Mouse (Mus musculus): ENCODE data around the gene Mpc2. TPM values are rescaled to one million over a fixed set of nuclear protein-coding genes. Genes with fewer than 3 reads are reported as not detected.

Mpc2 gene
- 145 and 146 TPM in 2 replicates for polyA plus RNA-seq (2016; fragmentation: Nextera tagmentation; extraction: Ambion mirVana)

- under 1% methylated on average over 22 of the region's 37 CpGs for WGBS
- Histone ChIP-seq H3K4me1 (peaks cover 7% of the 10 kb centered on the region), H3K4me3 (peak within 1 kb of the TSS; percentile 93), H3K27me3 (no peaks in the 10 kb centered on the region), H3K9ac (peak within 1 kb of the TSS; percentile 87), H3K9me3 (replicated peaks) (no peaks in the 10 kb centered on the region), H3K4me2 (replicated peaks) (peak within 1 kb of the TSS; percentile 92), H3K36me3 (no peaks in the 10 kb centered on the region), H3K27ac (peak within 1 kb of the TSS; percentile 94)
- ATAC-seq (ENCODE audit: low FRiP score), result peak; percentile 95
Measured at GRCm38 (mm10) chr1:165460360-165460800, at the start of gene Mpc2, which contains the start of gene Dcaf6. TSS of gene Mpc2 (plus strand) at chr1:165460637. TSS of gene Dcaf6 (minus strand) at chr1:165460475.

GRCm38 (mm10) chr1:165421357-165421915, 39.0 kb upstream of the Mpc2 start:
- Histone ChIP-seq H3K27ac (no peak overlapping the region), H3K27me3 (no peaks in the 10 kb centered on the region), H3K9ac (no peak overlapping the region), H3K9me3 (replicated peaks) (no peaks in the 10 kb centered on the region), H3K36me3 (0 out of 2 replicates have a peak, but pooled peaks cover 2% of the 10 kb centered on the region), H3K4me3 (no peak overlapping the region), H3K4me1 (no peaks in the 10 kb centered on the region), H3K4me2 (replicated peaks) (no peak overlapping the region)
- ATAC-seq (ENCODE audit: low FRiP score), result no peak
- WGBS, result 83% methylated on average over 7 of the region's 7 CpGs

- Histone ChIP-seq H3K9me3 (replicated peaks) (no peaks in the 10 kb centered on the region), H3K4me1 (no peaks in the 10 kb centered on the region), H3K4me3 (no peak overlapping the region), H3K27me3 (no peaks in the 10 kb centered on the region), H3K4me2 (replicated peaks) (no peak overlapping the region), H3K36me3 (no peaks in the 10 kb centered on the region), H3K27ac (no peak overlapping the region), H3K9ac (no peak overlapping the region)
- 95% methylated on average over 2 of the region's 2 CpGs for WGBS
- no peak for ATAC-seq (ENCODE audit: low FRiP score)
Measured at GRCm38 (mm10) chr1:165426254-165426653, 34.2 kb upstream of the Mpc2 start.

- ATAC-seq (ENCODE audit: low FRiP score), result no peak
- Histone ChIP-seq H3K27ac (no peak overlapping the region), H3K4me1 (no peaks in the 10 kb centered on the region), H3K9me3 (replicated peaks) (no peaks in the 10 kb centered on the region), H3K9ac (no peak overlapping the region), H3K36me3 (no peaks in the 10 kb centered on the region), H3K4me2 (replicated peaks) (no peak overlapping the region), H3K27me3 (no peaks in the 10 kb centered on the region), H3K4me3 (no peak overlapping the region)
- WGBS, result 94% methylated on average over 1 of the region's 1 CpGs
Measured at GRCm38 (mm10) chr1:165432883-165433282, 27.6 kb upstream of the Mpc2 start.

- ATAC-seq (ENCODE audit: low FRiP score), result no peak
- H3K27me3 ChIP-seq, result no peaks in the 10 kb centered on the region
- no peak overlapping the region for H3K27ac ChIP-seq
- H3K9me3 ChIP-seq (replicated peaks), result no peaks in the 10 kb centered on the region
- no peak overlapping the region for H3K4me3 ChIP-seq
- no peak overlapping the region for H3K9ac ChIP-seq
- H3K36me3 ChIP-seq, result no peaks in the 10 kb centered on the region
- no peaks in the 10 kb centered on the region for H3K4me1 ChIP-seq
- 93% methylated on average over 1 of the region's 1 CpGs for WGBS
- no peak overlapping the region for H3K4me2 ChIP-seq (replicated peaks)
Measured at GRCm38 (mm10) chr1:165438289-165439021, 22.0 kb upstream of the Mpc2 start.

GRCm38 (mm10) chr1:165440788-165441187, 19.6 kb upstream of the Mpc2 start:
- H3K27ac ChIP-seq, result no peak overlapping the region
- no peak overlapping the region for H3K4me3 ChIP-seq
- no peaks in the 10 kb centered on the region for H3K27me3 ChIP-seq
- 0 out of 2 replicates have a peak, but pooled peaks have one; percentile 56 for ATAC-seq (ENCODE audit: low FRiP score)
- WGBS, result 74% methylated on average over 3 of the region's 3 CpGs
- no peak overlapping the region for H3K9ac ChIP-seq
- H3K4me1 ChIP-seq, result no peaks in the 10 kb centered on the region
- no peaks in the 10 kb centered on the region for H3K9me3 ChIP-seq (replicated peaks)
- no peak overlapping the region for H3K4me2 ChIP-seq (replicated peaks)
- H3K36me3 ChIP-seq, result no peaks in the 10 kb centered on the region

GRCm38 (mm10) chr1:165441201-165441600, 19.2 kb upstream of the Mpc2 start:
- Histone ChIP-seq H3K27ac (no peak overlapping the region), H3K9me3 (replicated peaks) (no peaks in the 10 kb centered on the region), H3K4me3 (no peak overlapping the region), H3K4me1 (no peaks in the 10 kb centered on the region), H3K9ac (no peak overlapping the region), H3K36me3 (no peaks in the 10 kb centered on the region), H3K4me2 (replicated peaks) (no peak overlapping the region), H3K27me3 (no peaks in the 10 kb centered on the region)
- no peak for ATAC-seq (ENCODE audit: low FRiP score)

GRCm38 (mm10) chr1:165441719-165442118, 18.7 kb upstream of the Mpc2 start:
- Histone ChIP-seq H3K27ac (no peak overlapping the region), H3K4me1 (no peaks in the 10 kb centered on the region), H3K9me3 (replicated peaks) (no peaks in the 10 kb centered on the region), H3K4me3 (no peak overlapping the region), H3K36me3 (no peaks in the 10 kb centered on the region), H3K9ac (no peak overlapping the region), H3K27me3 (no peaks in the 10 kb centered on the region), H3K4me2 (replicated peaks) (no peak overlapping the region)
- ATAC-seq (ENCODE audit: low FRiP score), result no peak
- 80% methylated on average over 3 of the region's 3 CpGs for WGBS

- Histone ChIP-seq H3K4me1 (peaks cover 7% of the 10 kb centered on the region), H3K9ac (peak overlapping the region; percentile 87), H3K4me2 (replicated peaks) (peak overlapping the region; percentile 92), H3K27me3 (no peaks in the 10 kb centered on the region), H3K9me3 (replicated peaks) (no peaks in the 10 kb centered on the region), H3K4me3 (peak overlapping the region; percentile 93), H3K27ac (no peak overlapping the region), H3K36me3 (no peaks in the 10 kb centered on the region)
- ATAC-seq (ENCODE audit: low FRiP score), result no peak
- 20% methylated on average over 7 of the region's 7 CpGs for WGBS
Measured at GRCm38 (mm10) chr1:165459041-165459502, 1.4 kb upstream of the Mpc2 start.

GRCm38 (mm10) chr1:165459503-165460181, 795 bp upstream of the Mpc2 start:
- Histone ChIP-seq H3K9ac (peak overlapping the region; percentile 87), H3K36me3 (no peaks in the 10 kb centered on the region), H3K4me1 (peaks cover 7% of the 10 kb centered on the region), H3K27me3 (no peaks in the 10 kb centered on the region), H3K9me3 (replicated peaks) (no peaks in the 10 kb centered on the region), H3K4me3 (peak overlapping the region; percentile 93), H3K27ac (peak overlapping the region; percentile 94), H3K4me2 (replicated peaks) (peak overlapping the region; percentile 92)
- ATAC-seq (ENCODE audit: low FRiP score), result no peak
- under 1% methylated on average over 56 of the region's 60 CpGs for WGBS

GRCm38 (mm10) chr1:165460801-165461377, 452 bp downstream of the Mpc2 start:
- peak; percentile 99 for ATAC-seq (ENCODE audit: low FRiP score)
- H3K36me3 ChIP-seq, result no peaks in the 10 kb centered on the region
- H3K9me3 ChIP-seq (replicated peaks), result no peaks in the 10 kb centered on the region
- H3K9ac ChIP-seq, result peak overlapping the region; percentile 70
- H3K4me3 ChIP-seq, result peak overlapping the region; percentile 93
- WGBS, result under 1% methylated on average over 41 of the region's 41 CpGs
- H3K27ac ChIP-seq, result peak overlapping the region; percentile 94
- peak overlapping the region; percentile 92 for H3K4me2 ChIP-seq (replicated peaks)
- H3K27me3 ChIP-seq, result no peaks in the 10 kb centered on the region
- peaks cover 7% of the 10 kb centered on the region for H3K4me1 ChIP-seq

- Histone ChIP-seq H3K9ac (peak overlapping the region; percentile 70), H3K27me3 (no peaks in the 10 kb centered on the region), H3K9me3 (replicated peaks) (no peaks in the 10 kb centered on the region), H3K36me3 (no peaks in the 10 kb centered on the region), H3K4me1 (peaks cover 7% of the 10 kb centered on the region), H3K27ac (no peak overlapping the region), H3K4me2 (replicated peaks) (peak overlapping the region; percentile 69), H3K4me3 (peak overlapping the region; percentile 93)
- no peak for ATAC-seq (ENCODE audit: low FRiP score)
- 3% methylated on average over 9 of the region's 9 CpGs for WGBS
Measured at GRCm38 (mm10) chr1:165461681-165462080, 1.2 kb downstream of the Mpc2 start.

All from hindbrain, embryonic 12.5 days (tissue).